Mouse (Mus musculus) megakaryocyte, embryonic 14.5 days (primary cell): ENCODE results near the gene Plce1.

Source experiments
- FLI1 ChIP-seq: IDR thresholded peaks from 2 replicates; pipeline ENCODE4 v1.6.1; 2012; ENCODE audit warnings: low read length, inconsistent platforms, mixed read lengths
- GATA1 ChIP-seq: IDR thresholded peaks from 3 replicates; pipeline ENCODE4 v1.6.1; 2012; ENCODE audit warnings: mixed read lengths, low read length, inconsistent platforms, borderline replicate concordance

GRCm38 (mm10) chr19:38431326-38431725 is 49.6 kb upstream of the Plce1 start:
- TF ChIP-seq FLI1: no peak
- TF ChIP-seq GATA1: no peak
